Mouse (Mus musculus): ENCODE data around the gene Myh14. TPM values are rescaled to one million over a fixed set of nuclear protein-coding genes. Genes with fewer than 3 reads are reported as not detected.

Gene Myh14
- polyA plus RNA-seq, 1 experiment from 2014 or later, result 1.5 TPM

GRCm38 (mm10) chr7:44625241-44626067 lies 45.2 kb downstream of the Myh14 start:
- Histone ChIP-seq H3K4me2 (ENCODE audit: low read depth, low read length) (no peak overlapping the region), H3K9me3 (ENCODE audit: low read length) (no peaks in the 10 kb centered on the region), H3K4me1 (ENCODE audit: insufficient read depth) (no peaks in the 10 kb centered on the region), H3K4me3 (ENCODE audit: low read depth, low read length) (no peak overlapping the region), H3K27ac (ENCODE audit: low read depth) (no peak overlapping the region), H3K9ac (replicated peaks) (no peak overlapping the region), H3K27me3 (ENCODE audit: insufficient read depth, low read length) (no peaks in the 10 kb centered on the region), H3K36me3 (replicated peaks; ENCODE audit: insufficient read depth, low read length) (no peaks in the 10 kb centered on the region)
- 76% methylated on average over 13 of the region's 13 CpGs for WGBS (ENCODE audit: insufficient replicate concordance)
- DNase-seq, result no peak
- ATAC-seq, result no peak
- TF ChIP-seq EP300 (IDR thresholded peaks at IDR 0.05; ENCODE audit: low read depth), result no peak
- no peak for TF ChIP-seq CTCF (IDR thresholded peaks at IDR 0.05; ENCODE audit: low read depth)

GRCm38 (mm10) chr7:44624828-44625227 lies 45.8 kb downstream of the Myh14 start:
- H3K27ac ChIP-seq (ENCODE audit: low read depth), result no peak overlapping the region
- H3K9ac ChIP-seq (replicated peaks), result no peak overlapping the region
- ATAC-seq, result no peak
- H3K4me3 ChIP-seq (ENCODE audit: low read depth, low read length), result no peak overlapping the region
- no peaks in the 10 kb centered on the region for H3K27me3 ChIP-seq (ENCODE audit: insufficient read depth, low read length)
- no peak for DNase-seq
- TF ChIP-seq EP300 (IDR thresholded peaks at IDR 0.05; ENCODE audit: low read depth) (no peak), CTCF (IDR thresholded peaks at IDR 0.05; ENCODE audit: low read depth) (no peak)
- H3K9me3 ChIP-seq (ENCODE audit: low read length), result no peaks in the 10 kb centered on the region
- no peaks in the 10 kb centered on the region for H3K36me3 ChIP-seq (replicated peaks; ENCODE audit: insufficient read depth, low read length)
- no peak overlapping the region for H3K4me2 ChIP-seq (ENCODE audit: low read depth, low read length)
- 57% methylated on average over 14 of the region's 14 CpGs for WGBS (ENCODE audit: insufficient replicate concordance)
- H3K4me1 ChIP-seq (ENCODE audit: insufficient read depth), result no peaks in the 10 kb centered on the region

- Histone ChIP-seq H3K9ac (replicated peaks) (no peak overlapping the region), H3K9me3 (ENCODE audit: low read length) (peaks cover 2% of the 10 kb centered on the region; the same call in 1 of the 2 replicates), H3K27ac (ENCODE audit: low read depth) (no peak overlapping the region), H3K4me2 (ENCODE audit: low read depth, low read length) (no peak overlapping the region), H3K36me3 (replicated peaks; ENCODE audit: insufficient read depth, low read length) (no peaks in the 10 kb centered on the region), H3K4me1 (ENCODE audit: insufficient read depth) (no peaks in the 10 kb centered on the region), H3K27me3 (ENCODE audit: insufficient read depth, low read length) (no peaks in the 10 kb centered on the region), H3K4me3 (ENCODE audit: low read depth, low read length) (no peak overlapping the region)
- TF ChIP-seq CTCF (IDR thresholded peaks at IDR 0.05; ENCODE audit: low read depth) (no peak), EP300 (IDR thresholded peaks at IDR 0.05; ENCODE audit: low read depth) (no peak)
- ATAC-seq (no peak), DNase-seq (no peak)
- 76% methylated on average over 3 of the region's 3 CpGs for WGBS (ENCODE audit: insufficient replicate concordance)
Measured at GRCm38 (mm10) chr7:44624543-44624826, 46.2 kb downstream of the Myh14 start.

GRCm38 (mm10) chr7:44623714-44624542 lies 46.7 kb downstream of the Myh14 start:
- Histone ChIP-seq H3K4me1 (ENCODE audit: insufficient read depth) (no peaks in the 10 kb centered on the region), H3K27ac (ENCODE audit: low read depth) (no peak overlapping the region), H3K4me2 (ENCODE audit: low read depth, low read length) (no peak overlapping the region), H3K4me3 (ENCODE audit: low read depth, low read length) (no peak overlapping the region), H3K27me3 (ENCODE audit: insufficient read depth, low read length) (no peaks in the 10 kb centered on the region), H3K9me3 (ENCODE audit: low read length) (peaks cover 2% of the 10 kb centered on the region; the same call in 1 of the 2 replicates), H3K9ac (replicated peaks) (no peak overlapping the region), H3K36me3 (replicated peaks; ENCODE audit: insufficient read depth, low read length) (no peaks in the 10 kb centered on the region)
- WGBS (ENCODE audit: insufficient replicate concordance), result 46% methylated on average over 18 of the region's 18 CpGs
- no peak for ATAC-seq
- DNase-seq, result no peak
- TF ChIP-seq CTCF (IDR thresholded peaks at IDR 0.05; ENCODE audit: low read depth) (no peak), EP300 (IDR thresholded peaks at IDR 0.05; ENCODE audit: low read depth) (no peak)

- no peak for TF ChIP-seq EP300 (IDR thresholded peaks at IDR 0.05; ENCODE audit: low read depth)
- peak; percentile 52; the same call in 1 of the 2 replicates for TF ChIP-seq CTCF (IDR thresholded peaks at IDR 0.05; ENCODE audit: low read depth)
- WGBS (ENCODE audit: insufficient replicate concordance), result 64% methylated on average over 3 of the region's 3 CpGs
- no peak overlapping the region for H3K4me2 ChIP-seq (ENCODE audit: low read depth, low read length)
- H3K4me1 ChIP-seq (ENCODE audit: insufficient read depth), result no peaks in the 10 kb centered on the region
- H3K27ac ChIP-seq (ENCODE audit: low read depth), result no peak overlapping the region
- H3K9ac ChIP-seq (replicated peaks), result no peak overlapping the region
- H3K9me3 ChIP-seq (ENCODE audit: low read length), result peaks cover 2% of the 10 kb centered on the region; the same call in 1 of the 2 replicates
- no peak for DNase-seq
- no peak overlapping the region for H3K4me3 ChIP-seq (ENCODE audit: low read depth, low read length)
- H3K36me3 ChIP-seq (replicated peaks; ENCODE audit: insufficient read depth, low read length), result no peaks in the 10 kb centered on the region
- ATAC-seq, result no peak
- peaks cover 16% of the 10 kb centered on the region for H3K27me3 ChIP-seq (ENCODE audit: insufficient read depth, low read length)
Measured at GRCm38 (mm10) chr7:44617059-44617458, 53.6 kb downstream of the Myh14 start.

- H3K9me3 ChIP-seq (ENCODE audit: low read length), result peaks cover 2% of the 10 kb centered on the region; the same call in 1 of the 2 replicates
- H3K4me2 ChIP-seq (ENCODE audit: low read depth, low read length), result no peak overlapping the region
- no peak for ATAC-seq
- no peaks in the 10 kb centered on the region for H3K36me3 ChIP-seq (replicated peaks; ENCODE audit: insufficient read depth, low read length)
- no peaks in the 10 kb centered on the region for H3K4me1 ChIP-seq (ENCODE audit: insufficient read depth)
- TF ChIP-seq CTCF (IDR thresholded peaks at IDR 0.05; ENCODE audit: low read depth), result no peak
- no peak for TF ChIP-seq EP300 (IDR thresholded peaks at IDR 0.05; ENCODE audit: low read depth)
- H3K27me3 ChIP-seq (ENCODE audit: insufficient read depth, low read length), result peaks cover 16% of the 10 kb centered on the region
- no peak overlapping the region for H3K9ac ChIP-seq (replicated peaks)
- no peak for DNase-seq
- H3K27ac ChIP-seq (ENCODE audit: low read depth), result no peak overlapping the region
- H3K4me3 ChIP-seq (ENCODE audit: low read depth, low read length), result no peak overlapping the region
- WGBS (ENCODE audit: insufficient replicate concordance), result 70% methylated on average over 14 of the region's 14 CpGs
Measured at GRCm38 (mm10) chr7:44615987-44616386, 54.7 kb downstream of the Myh14 start.
